Mouse (Mus musculus): ENCODE results near the gene Prickle2.

The Prickle2 gene

DNA sequence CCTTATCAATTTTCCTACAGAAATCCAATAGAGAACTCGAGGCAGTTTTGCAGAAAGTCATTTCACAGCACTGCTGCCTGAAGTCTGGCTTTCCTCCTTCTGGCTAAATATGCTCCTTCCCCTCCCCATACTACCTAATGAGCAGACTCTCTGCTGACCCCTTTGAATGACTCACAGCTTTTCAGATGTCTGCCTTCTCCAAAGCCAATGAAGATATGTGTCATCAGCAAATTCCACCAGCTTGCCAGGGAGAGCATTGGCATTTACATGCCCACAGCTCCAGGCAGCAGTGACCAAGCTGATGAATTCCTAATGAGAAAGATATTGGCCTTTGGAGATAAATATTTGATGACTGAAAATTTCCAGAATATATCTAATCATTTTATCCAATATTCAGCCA lies 121.9 kb downstream of the Prickle2 start:
- DNase-seq = no peak

DNA sequence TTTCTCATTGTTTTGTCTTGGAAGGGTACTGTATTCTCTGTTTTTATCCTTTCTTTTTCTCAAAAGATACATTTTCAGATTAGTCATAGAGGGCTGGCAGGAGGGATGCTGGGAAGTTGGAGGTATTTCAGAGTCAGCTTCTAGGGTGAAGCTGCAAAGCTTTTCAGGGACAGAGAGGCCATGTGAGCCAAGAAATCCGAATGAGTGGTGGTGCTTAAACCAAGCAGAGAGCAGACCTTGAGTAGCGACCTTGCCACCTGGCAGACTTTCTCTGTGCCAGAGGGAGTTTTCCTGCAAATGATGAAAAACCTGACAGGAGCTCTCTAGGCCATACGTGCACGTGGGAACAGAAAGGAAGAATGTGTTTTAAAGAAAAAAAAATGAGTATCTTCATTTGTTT lies 130.7 kb downstream of the Prickle2 start:
- DNase-seq = no peak

DNA sequence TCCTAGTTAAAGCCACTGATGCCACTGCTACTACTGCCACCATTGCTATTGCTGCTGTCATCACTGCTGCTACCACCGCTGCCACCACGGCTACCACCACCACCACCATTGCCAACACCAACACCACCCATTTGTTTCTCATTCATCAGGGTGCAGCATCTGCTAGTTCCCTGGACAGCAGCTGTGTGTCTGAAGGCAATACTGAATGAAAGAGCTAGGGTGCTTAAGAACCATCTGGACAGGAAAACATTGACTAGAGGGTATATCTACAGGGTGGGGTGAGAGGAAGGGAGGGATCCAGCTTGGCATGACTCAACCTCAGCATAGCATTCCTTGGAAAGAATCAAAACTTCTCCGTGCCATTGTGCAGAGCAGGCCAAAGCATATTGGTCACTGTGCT lies 133.8 kb downstream of the Prickle2 start:
- no peak for DNase-seq

DNA sequence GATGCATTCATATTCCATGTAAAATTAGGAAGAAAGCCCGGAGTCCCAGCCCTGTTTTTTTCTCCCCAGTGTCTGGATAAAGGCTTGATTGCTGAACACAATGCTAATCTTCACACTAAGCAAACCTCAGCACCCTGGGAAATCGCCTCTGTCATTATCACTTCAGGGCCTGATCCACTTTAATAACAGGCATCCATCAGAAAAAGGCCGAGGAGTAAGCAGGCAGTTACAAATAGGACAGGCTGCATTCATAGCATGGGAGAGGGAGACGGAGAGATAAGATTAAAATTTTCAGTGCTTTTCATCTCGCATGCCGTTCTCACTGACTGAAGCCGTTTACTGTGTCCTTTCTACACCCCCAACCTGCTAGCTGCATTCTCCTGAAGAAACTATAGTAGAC lies 135.9 kb downstream of the Prickle2 start:
- DNase-seq = no peak

DNA sequence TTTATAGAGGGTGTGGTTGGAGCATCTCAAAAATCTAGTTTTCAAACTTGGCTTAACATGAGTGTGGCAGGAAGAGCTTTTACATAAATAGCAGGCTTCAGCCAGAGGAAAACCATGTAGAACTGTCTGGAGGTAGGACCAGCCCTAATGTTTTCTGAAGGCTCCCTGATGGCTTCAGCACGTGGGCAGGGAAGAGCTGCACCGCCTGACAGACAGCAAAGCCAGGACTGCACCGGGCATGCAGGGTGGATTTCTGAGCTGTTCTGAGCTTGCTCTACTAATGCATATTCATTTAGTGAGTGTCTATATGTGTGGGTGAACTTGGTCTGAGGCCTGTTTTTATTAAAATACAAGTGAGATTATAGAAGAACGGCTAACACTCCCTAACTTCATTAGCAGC lies 136.7 kb downstream of the Prickle2 start:
- DNase-seq = no peak

DNA sequence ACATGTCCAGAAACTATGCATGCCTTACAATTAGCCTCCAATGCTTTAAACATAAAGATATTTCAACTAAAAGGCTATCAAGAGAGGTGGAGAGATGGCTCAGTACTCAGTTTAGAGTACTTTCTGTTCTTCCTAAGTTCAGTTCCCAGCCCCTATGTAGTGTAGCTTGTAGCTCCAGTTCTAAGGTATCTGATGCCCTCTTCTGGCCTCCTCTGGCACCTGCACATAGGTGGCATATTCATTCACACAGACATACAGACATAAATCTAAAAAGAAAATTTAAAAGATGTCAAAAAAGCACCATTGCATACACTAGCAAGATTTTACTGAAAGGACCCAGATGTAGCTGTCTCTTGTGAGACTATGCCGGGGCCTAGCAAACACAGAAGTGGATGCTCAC lies 146.7 kb downstream of the Prickle2 start:
- DNase-seq = no peak

DNA sequence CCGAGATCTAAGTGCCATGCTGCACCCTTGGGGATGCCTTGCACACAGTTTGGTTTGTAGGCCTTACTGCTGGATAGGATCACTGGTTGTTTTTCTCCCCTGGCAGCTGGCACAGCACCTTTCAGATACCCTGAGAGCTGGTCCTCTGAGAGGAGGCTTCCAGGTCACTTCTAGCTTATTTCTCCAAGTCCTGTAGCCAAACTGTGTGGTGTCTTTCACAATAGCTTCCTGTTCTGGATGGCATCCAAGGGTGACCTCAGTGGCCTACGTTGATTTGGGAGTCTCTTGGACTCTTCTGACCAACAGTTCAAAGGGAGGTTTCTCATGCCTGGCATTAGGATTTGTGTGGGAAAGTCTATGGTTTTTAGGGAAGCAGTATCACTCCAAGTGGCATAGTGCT lies 150.3 kb downstream of the Prickle2 start:
- DNase-seq = no peak

DNA sequence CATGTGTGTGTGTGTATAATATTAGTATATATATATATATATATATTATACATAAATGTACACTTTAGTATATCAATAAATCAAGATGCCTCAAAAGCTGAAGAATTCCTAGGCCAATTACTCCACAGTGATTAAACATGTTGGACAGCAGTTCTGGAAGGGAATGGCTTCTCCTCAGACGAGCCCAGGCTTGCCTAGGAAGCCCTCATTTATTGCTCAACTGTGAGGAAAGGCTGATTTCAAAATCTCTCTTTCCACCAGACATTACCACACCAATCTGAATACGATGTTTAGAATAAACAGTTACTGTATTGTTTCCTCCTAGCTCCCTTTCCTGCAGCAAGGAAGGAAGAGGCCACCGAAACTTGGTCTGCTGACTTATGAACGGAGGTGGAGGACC lies 152.9 kb downstream of the Prickle2 start:
- DNase-seq = no peak

DNA sequence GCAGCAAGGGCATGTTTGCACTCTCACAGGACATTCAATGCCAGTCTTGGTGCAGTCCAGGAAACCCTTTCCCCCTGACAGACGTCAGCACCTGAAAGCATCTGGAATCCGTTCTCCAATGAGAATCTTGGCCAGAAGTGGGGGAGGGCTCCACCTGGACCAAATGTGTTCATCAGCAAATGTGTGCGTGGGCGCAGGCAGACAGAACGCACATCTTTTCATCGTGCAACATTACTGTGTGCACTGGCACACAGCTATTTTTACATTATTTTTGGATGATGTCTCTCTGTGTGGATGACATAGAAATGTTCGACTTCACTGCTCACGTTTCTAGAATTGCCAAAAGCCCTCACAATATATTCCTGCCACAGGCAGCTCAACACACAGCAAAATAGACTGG lies 156.7 kb downstream of the Prickle2 start:
- no peak for DNase-seq

DNA sequence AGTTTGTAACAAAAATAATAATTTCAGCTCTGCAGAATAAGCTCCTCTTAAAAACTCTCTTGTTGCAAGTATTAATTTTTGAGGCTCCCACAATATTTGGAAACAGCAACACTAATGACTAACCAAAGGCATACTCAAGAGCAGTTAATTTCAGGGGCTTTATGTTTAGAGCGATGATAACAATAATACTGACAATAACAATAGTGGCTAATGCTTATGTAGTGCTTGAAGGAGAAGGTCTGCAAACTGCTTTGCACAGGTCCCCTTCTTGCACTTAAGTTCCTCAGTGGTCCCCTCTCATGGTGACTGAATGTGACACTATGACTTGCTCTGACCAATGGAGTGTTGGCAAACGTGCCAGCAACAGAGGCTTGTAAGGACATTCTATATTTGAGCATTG lies 160.8 kb downstream of the Prickle2 start:
- no peak for DNase-seq

DNA sequence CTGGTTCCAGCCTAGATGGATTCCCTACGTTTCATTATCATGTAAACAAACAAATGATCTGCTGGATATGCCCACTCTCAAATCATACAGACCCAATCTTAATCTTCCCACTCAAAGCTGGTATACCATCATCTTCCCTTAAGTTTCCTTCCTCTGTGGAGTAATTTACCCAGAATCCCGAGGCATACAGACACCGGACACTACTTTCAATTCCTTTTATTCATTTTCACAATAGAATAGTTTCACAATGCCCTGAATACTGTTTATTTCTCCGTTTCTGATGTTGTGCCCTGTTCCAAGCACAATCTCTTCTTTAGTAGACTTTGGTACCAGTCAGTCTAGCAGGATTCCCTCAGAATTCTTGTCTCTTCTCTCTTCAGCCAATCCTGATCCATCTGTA lies 162.1 kb downstream of the Prickle2 start:
- no peak for DNase-seq

DNA sequence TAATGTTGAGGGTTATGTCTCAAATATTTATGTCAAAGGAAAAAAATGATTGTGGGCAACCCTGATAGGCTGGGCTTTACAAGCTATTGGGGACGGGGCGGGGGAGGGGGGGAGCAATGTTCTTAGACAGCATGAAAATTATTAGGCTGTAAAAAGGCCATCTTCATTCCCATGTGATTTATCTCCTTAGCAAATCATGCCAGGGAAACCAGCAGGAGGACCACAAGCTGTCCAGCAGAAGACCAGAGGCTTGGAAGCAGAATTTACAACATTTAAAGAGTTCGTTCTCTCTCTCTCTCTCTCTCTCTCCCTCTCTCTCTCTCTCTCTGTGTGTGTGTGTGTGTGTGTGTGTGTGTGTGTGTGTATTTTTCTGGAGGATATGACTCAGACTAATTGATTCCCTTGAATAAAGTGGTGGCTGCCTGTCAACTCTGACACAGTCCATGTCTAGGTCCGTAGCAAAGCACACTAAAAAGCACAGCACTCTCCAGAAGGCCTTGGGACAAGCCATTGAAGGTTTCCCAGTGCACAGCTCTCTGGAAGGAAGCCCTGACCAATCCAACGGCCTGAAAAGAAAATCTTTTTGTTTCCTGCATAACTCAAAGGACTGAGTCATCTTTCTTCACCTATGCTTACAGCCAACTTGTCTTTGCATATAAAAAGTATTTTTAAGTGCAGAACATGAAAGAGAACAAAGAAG lies 163.4 kb downstream of the Prickle2 start:
- DNase-seq = no peak

DNA sequence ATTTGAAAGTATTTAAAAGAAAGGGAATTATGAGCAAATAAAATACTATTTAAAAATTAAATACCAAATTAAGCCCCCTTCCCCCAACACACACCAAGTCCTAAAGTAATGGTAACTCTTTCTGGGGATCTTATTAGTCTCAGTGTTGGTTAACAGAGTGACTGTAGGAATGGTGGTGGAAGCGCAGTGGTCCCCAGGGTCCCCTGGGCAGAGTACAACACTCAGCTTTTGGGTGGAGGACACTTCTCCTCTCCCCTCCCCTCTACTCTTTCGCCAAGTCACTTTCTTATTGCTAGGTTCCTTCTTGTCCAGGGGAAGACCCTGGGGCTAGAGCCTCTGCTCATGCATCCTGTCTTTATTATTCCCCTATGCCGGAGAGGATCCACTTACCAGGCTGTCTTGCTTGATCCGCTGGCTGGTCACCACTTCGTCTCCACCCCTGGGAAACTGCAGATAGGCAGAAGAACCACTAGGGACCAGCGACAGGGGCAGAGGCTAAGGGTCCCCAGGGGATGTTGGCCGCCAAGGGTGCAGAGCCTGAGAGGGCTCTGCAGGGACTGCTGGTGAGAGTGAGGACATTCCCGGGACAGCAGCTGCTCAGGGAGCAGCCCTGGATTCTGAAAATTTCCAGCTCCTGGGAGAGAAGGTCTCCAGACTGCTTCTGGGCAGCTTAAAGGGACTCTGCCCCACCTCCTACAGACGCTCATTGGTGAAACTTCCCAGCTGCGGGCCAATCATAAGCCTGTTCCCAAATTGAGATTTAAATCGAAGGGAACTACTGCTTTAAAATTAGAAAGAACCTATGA lies 171.5 kb downstream of the Prickle2 start:
- DNase-seq = no peak

DNA sequence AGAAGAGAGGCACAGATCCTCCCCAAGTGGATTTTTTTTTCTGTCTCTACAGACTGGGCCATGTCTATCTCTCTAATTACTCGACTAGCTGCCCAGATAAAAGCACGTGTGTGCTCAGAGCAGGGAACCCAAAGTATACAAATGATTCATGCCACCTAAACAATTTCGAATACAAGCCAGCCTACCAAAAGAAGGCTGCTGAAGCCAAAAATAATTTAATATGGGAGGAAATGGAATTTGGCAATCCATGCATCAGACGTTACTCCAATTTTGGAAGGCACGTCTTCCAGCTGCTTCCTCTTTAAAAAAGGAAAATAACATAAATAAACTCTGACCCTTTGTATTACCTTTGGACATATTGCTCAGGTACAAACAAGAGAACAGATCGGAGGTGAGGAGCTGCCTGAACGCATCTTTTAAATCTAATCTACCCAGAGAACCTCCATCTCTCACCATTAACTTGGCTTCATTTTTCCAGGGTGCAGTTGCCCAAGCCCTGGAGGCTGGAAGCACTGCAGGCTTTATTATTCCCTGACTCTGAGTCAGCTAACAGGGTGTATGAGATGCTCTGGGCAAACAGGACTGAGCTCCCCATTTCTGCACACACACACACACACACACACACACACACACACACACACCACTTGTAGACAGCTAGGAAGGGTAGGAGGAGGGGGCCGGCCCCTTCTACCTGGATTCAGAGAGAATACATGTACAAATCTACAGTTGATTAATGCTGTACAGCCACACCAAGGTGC lies 172.5 kb downstream of the Prickle2 start:
- DNase-seq = no peak

DNA sequence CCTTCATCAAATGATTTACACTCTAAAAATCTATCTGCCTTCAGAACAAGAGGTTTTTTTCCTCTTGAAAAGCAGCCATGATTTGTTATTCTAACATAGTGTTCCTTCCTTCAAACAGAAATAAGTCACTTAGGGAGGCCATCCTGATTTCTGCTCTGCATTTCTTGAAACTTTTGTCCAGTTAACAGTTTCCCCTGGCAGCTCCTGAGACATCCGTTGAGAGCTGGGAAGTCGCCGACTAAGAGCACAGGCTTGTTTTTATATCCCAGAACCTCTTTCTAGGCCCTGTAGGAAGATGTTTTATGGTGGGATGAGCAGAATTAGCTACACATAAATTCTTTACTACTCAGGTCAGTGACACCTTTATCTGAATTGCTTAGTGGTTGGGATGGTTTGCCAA lies 173.1 kb downstream of the Prickle2 start:
- DNase-seq = no peak

DNA sequence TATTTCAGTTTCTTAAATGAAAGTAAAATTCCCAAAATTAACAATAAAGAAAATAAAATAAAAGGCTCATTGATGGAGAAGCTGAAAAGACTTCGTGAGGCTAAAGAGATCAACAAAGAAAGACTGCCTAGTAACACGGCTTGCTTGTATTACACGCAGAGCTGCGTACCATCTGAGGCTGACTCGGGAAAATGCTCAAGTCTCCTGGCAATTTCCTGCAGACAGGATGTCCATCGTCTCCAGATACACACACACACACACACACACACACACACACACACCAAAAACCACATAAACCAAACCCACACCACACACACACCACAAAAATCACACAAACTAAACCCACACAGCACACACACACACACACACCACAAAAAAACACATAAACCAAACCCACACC lies 173.6 kb downstream of the Prickle2 start:
- no peak for DNase-seq

DNA sequence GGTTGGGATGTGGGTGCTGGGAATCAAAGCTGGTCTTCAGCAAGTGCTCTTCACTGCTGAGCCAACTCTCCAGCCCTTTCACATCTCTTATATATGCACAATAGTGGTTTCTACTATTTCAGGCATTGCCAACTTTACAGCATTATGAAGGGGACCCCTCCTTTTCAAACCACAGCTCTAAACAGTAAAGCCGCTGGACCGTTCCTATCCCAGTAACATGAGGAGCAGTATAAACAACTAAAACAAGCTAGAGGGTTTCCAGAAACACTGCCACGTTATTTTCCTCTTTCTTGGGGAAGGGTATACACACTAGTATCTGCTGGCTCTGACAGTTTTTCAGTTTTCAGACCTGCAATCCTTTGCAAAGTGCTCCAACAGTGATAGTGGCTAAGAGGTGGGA lies 179.7 kb downstream of the Prickle2 start:
- DNase-seq = no peak

DNA sequence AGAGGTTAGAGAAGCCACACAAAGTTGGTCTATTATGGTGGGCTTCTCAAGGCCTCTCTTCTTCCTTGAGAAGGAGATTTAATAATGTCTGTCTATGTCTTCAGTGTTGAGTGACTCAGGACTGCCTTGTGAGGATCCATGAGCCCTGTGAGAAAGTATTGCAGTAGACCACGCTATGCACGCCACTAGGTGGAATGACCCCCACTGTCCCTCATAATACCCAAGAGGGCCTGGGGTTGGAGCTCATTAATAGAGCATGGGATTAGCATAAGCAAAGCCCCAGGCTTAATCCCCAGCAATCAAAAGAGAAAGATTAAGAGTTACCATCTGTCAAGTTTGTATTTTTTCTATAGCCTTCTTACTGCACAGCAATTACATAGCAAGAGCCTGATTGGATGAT lies 180.3 kb downstream of the Prickle2 start:
- DNase-seq = no peak

DNA sequence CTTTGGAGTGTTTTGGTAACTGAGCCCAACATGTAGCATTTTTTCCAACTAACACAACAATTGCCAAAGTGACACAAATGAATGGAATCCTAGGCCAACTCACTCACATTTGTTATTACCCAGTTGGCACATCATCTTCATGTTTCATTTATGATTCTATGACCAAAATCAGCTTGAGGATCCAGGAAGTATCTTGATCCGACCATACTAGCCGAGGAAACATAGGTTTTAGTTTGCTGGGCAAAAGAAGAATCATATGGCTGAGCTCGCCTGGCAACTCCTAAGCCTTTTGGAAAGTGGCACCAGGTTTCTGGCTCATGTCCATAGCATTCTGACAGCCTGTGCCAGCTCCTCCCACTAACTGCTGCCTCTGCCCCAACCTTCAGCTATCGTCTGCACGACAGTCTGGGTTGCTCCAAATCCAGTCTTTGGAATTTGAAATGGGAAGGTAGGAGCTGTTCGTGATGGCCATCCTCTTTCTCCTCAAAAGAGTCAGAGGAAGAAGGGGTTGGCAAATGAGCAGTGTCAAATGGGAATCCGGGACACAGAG lies 184.4 kb downstream of the Prickle2 start:
- no peak for DNase-seq

DNA sequence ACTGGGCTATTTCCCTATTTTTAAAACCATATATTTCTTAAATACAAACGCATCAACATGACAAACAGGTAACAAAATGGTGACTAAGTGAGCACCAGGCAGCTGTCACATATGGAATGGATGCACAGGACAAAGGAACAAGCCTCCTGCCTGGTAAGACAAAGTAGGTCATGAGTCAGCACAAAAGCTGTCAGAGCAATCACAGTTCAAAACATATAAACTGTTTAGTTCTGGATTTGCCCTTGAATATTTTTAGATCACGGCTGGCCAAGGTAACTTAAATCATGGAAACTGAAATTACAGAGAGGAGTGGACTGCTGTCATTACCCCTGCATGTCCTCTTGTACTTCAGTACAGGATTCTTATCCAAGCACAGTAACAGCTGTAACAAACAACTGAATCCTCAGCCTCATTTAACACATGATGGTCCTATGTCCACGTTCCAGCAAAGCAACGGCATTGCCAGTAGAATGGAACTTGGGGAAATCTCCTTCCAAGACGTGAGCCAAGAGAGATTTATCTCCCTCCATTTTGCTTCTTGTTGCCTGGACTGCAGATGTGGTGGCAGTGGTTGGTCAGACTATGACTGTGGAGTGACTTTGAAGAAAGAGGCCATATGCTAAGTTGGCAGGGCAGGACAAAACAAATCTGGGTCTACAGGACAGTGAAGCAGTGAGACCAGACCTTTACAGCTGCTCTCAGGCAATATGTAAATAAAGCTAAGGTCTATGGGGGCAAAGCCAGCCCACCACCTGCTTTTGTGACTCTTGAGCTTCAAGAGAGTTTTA lies 185.7 kb downstream of the Prickle2 start:
- DNase-seq = no peak

DNA sequence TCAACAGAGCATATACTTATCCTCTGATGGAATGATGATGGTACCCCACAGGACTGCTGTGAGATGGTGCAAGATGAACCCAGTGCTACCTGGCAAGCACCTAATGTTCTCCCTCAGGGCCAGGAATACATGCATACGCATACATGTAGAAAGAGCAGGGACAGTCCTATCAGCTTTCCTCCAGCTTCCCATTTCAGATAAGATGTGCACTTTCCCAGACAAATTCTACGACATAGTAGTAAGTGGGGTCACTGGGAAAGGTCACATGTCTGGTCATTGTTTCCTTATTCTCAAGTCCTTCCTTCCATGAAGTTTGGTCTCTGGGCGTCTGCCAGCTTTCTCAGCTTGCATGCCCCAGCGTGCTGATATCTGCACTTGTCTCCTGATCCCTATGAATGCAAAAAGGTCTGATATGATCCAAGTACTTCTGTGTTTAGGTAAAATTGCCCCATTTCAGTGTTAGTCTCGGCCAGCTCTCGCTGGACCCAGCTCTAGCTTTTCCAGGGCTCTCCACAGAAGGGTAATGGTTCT lies 187.5 kb downstream of the Prickle2 start:
- no peak for DNase-seq

DNA sequence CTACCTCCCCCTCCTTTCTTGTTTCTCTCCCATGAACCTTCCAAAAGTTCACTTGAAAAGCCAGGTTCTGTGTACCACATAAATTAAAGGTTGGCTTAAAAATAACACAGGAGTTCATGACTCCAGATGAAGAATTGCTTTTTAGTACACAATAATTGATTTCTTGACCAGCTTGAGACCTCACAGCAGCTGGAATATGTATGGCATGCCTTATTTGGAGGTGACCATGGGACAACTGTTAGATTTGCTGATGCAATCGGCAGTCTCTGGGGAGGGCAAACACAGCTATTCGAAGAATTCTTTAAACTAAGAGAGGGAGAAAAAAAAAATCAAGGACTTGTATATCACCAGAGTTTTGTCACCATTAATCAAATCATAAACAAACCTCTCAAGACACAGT lies 189.0 kb downstream of the Prickle2 start:
- no peak for DNase-seq

DNA sequence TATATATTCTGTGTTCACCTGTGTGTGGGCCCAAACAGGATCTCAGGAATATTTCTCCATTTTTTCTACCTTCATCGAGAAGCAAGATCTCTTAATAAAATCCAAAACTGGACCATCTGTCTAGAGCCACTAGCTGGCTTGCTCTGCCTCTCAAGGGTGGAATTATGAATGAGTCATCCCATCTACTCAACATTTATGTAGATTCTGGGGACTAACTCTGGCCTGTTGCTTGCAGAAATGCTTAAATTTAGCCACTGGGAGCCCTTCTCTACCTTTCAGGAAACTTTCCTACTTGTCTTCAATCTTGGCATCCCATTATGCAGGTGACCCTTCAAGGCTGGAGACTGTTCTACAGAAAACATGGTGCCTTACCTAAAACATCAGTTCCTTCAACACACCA lies 194.0 kb downstream of the Prickle2 start:
- DNase-seq = no peak

All from thymus, postnatal 25 days (tissue).